Mouse (Mus musculus): ENCODE data around the gene Adck1.

The Adck1 gene

DNA sequence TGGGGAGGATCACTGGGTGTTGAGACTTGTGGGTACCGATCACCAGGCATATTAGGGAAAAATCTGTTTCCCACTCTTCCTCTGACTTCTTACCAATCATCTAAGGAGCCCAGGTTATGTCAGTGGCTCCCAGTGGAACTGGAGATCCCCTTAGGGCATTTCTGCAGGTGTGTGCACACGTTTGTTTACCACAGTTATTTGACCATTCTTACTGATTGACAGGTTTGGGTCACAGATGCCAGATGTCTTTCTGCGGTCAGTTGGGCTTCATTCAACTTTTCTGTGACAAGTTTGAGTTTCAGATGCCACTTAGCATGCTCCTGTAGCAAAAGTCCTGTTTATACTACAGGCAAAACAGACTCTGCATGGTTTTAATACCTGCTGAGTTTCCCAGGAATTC, 112.5 kb downstream of the Adck1 start:
- DNase-seq (ENCODE audit: low read depth, low spot score): no peak

DNA sequence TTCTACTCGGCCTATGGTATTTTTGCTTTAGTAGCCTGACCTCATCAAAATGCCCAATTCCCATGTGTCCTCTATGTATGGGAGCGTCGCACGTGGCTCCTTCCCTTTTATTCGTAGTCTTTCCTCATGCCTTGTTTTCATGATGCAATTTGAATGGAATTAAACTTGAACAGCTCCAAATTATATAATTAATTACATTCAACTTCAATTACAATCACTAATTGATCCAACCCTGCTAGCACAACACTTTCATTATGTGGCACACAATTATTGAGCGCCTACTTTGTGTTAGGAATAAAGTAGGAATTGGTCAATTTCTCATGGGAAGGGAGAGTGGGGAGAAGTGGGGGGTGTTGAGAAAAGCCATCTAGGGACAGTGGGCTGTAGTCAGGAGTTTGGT, 113.4 kb downstream of the Adck1 start:
- DNase-seq (ENCODE audit: low read depth, low spot score): no peak

DNA sequence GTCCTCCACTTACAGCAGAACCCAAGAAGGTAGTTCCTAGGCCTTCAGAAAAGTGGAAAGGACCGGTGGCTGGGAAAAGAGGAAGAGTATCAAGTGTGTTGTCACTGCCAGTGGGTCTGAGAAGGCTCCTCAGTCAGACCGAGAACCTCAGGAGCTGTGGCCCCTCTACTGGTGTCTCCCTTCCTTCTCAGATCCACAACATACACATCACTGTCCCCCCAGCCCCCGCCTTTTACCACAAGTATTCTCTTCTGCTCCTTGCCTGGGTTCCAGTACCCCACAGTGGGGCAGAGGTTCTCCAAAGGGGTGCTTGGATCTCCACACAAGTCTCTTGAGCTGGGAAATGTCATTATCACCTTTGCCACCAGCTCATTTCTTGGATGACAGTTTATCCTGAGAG, 115.5 kb downstream of the Adck1 start:
- no peak for DNase-seq (ENCODE audit: low read depth, low spot score)

DNA sequence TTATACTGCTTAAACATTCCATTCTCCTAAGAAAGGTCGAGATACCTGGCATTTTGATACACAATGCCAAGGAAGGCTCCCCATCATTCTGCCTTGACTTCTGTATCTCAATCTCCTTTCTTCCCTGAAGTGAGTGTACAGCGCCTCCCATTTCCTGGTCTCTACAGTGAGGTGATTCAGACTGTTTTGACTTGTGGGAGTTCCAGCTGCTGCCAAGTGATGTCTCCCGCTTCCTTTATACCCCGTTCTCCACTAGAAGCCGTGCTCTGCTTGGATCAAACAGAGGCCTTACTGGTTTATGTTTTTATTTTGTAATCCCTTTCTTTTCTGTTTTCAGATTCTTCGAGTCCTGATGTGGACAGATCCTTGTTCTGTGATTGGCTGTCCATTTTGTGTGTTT, 116.3 kb downstream of the Adck1 start:
- DNase-seq (ENCODE audit: low read depth, low spot score): no peak

DNA sequence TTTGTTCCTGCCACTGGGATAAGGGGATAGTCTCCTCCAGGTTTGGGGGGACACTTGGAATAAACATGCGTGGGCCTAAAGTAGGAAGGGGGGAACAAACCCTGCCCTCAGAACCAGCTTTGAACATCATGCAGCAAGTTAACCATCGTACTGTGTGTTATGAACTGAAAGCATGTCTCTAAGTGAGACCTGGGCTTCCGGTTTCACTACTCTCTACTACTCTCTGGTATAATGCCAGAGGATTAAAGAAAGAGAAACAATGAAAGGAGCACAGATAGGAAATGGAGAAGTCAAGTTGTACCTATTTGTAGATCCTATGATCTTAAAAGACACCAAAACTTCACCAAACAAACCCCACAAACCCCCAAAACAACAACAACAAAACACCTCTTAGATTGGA, 121.3 kb downstream of the Adck1 start:
- DNase-seq (ENCODE audit: low read depth, low spot score): no peak

DNA sequence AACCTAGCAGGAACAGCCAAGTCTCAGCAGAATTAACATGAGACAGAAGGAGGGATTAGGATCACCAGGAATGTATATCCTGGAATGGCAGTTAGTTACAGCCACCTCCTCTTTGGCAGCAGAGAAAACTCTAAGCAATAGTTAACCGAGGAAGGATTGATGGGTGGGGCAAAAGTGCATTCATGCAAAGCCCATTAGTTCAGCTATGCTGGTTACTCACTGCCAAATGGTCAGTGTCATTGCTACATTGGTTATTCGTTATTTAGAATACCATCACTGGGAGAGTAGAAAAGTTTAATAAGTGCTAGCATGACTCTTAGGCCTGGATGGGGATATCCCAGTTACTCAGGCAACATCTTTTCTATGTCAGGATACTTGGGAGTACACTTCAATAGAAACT, 130.5 kb downstream of the Adck1 start:
- DNase-seq (ENCODE audit: low read depth, low spot score): no peak

Measured in mesoderm, embryonic 11.5 days (tissue).